Mouse (Mus musculus): Measurements from ENCODE around the gene Gpr82.

- no peak for TF ChIP-seq POLR2A (IDR thresholded peaks at IDR 0.05; ENCODE audit: borderline replicate concordance, insufficient read depth, low read length)
- no peak for TF ChIP-seq CTCF (IDR thresholded peaks at IDR 0.05; ENCODE audit: borderline replicate concordance, insufficient read depth, low read depth, low read length)
Measured at GRCm38 (mm10) chrX:13621473-13621872, 39.7 kb upstream of the Gpr82 start.

Measured in cerebellum, adult 2 months (tissue).